Mouse (Mus musculus) limb, embryonic 11.5 days (tissue): Measurements from ENCODE around the gene Skint10. TPM values are rescaled to one million over a fixed set of nuclear protein-coding genes. Genes with fewer than 3 reads are reported as not detected.

Experiments used
- ATAC-seq: fragments of 200-750 bp; cut with Nextera tagmentation; 2 replicates; pipeline ENCODE4 v1.8.0; 2017; ENCODE audit warnings: low read depth; ENCODE audit not compliant: insufficient number of reproducible peaks, low FRiP score, low TSS enrichment
- DNase-seq: peaks from one replicate; pipeline ENCODE4 v3.0.0-alpha.2; 2015; ENCODE audit warnings: low spot score
- H3K27ac ChIP-seq: fragments of 300-500 bp; sonication (generic); replicated peaks from 2 replicates; pipeline ENCODE4 v1.5.1; 2014; ENCODE audit warnings: low read depth, mild to moderate bottlenecking, low read length
- H3K27me3 ChIP-seq: fragments of 300-500 bp; sonication (generic); 2 replicates; pipeline ENCODE4 v1.6.1; 2014; ENCODE audit warnings: mild to moderate bottlenecking, low read length, mixed read lengths; ENCODE audit not compliant: control insufficient read depth, insufficient read depth
- H3K36me3 ChIP-seq: fragments of 300-500 bp; sonication (generic); 2 replicates; pipeline ENCODE4 v1.6.1; 2014; ENCODE audit warnings: mild to moderate bottlenecking, low read length, moderate library complexity, mixed read lengths; ENCODE audit not compliant: control insufficient read depth, insufficient read depth
- H3K4me1 ChIP-seq: fragments of 300-500 bp; sonication (generic); 2 replicates; pipeline ENCODE4 v1.6.1; 2014; ENCODE audit warnings: low read length, mixed read lengths; ENCODE audit not compliant: control insufficient read depth, insufficient read depth
- H3K4me2 ChIP-seq: fragments of 300-500 bp; sonication (generic); 2 replicates; pipeline ENCODE4 v1.6.1; 2014; ENCODE audit warnings: low read depth, mild to moderate bottlenecking, moderate library complexity; ENCODE audit not compliant: severe bottlenecking
- H3K4me3 ChIP-seq: fragments of 300-500 bp; sonication (generic); 2 replicates; pipeline ENCODE4 v1.5.1; 2014; ENCODE audit warnings: low read depth, low read length
- H3K9ac ChIP-seq: fragments of 300-500 bp; sonication (generic); 2 replicates; pipeline ENCODE4 v1.6.1; 2014; ENCODE audit warnings: mild to moderate bottlenecking, low read length
- H3K9me3 ChIP-seq: fragments of 300-500 bp; sonication (generic); 2 replicates; pipeline ENCODE4 v1.6.1; 2016; ENCODE audit warnings: low read length; ENCODE audit not compliant: control insufficient read depth
- WGBS: fragments of 180-500 bp; shearing (Covaris S2); extraction: QIAGEN DNeasy Blood & Tissue Kit; methylation state at CpG from one replicate; pipeline ENCODE4 v1.1.7; 2014; 5-methylcytosine and 5-hydroxymethylcytosine counted together
- polyA plus RNA-seq: library from polyadenylated mRNA; unstranded; fragments of >200 nt; fragmentation: Nextera tagmentation; extraction: Ambion mirVana; gene quantifications from 2 replicates; pipeline ENCODE4 v1.2.1, GENCODE M21; 2014

The Skint10 gene
- polyA plus RNA-seq, result not detected in 2 replicates

DNA sequence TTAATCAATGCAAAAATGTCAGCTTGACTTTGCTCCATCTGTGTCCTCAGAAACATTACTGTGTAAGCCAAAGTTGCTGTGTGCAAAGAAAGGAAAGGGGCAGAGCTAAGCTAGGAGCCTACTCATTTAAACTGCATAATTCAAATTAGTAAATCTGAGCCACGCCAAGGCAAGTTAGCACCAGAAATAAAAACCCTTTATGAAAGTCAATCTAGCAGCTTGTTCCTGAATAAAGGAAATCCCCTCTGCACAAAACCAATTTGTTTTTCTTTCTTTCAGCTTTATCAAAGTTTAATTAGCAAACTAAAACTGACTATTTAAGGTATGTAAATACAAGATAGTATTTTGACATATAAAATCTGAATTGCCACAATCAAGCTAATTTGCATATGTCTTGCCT lies at the start of gene Skint10:
Skint10 (minus strand) TSS at position 101 of the 400 bp plus-strand sequence.
- Histone ChIP-seq H3K27ac (no peak within 1 kb of the TSS), H3K9me3 (peaks cover 3% of the 10 kb centered on the region; the same call in 1 of the 2 replicates), H3K4me3 (no peak within 1 kb of the TSS), H3K4me2 (no peak within 1 kb of the TSS), H3K4me1 (no peaks in the 10 kb centered on the region), H3K36me3 (no peaks in the 10 kb centered on the region), H3K9ac (no peak within 1 kb of the TSS), H3K27me3 (no peaks in the 10 kb centered on the region)
- ATAC-seq (no peak), DNase-seq (no peak)
- 69% methylated on average over 1 of the region's 1 CpGs for WGBS

DNA sequence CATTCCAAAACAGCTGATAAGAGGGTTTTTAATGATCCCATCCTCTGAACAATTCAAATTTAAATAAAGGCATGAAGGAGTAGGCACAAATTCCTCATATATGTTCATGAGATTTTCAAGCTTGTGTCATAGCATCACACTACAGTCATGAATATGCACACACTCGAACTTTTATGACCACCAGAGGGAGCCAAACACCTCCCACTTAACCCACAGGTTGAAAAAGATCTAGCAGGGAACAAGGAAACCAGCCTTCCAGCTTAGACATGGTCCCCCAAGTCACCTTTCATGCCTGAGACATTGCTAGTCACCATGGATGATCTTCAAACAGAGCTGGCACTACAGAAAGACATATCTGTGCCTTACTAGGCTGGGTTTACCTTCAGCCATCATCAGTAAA lies 16.0 kb upstream of the Skint10 start:
- no peak for DNase-seq
- 3% methylated on average over 1 of the region's 1 CpGs for WGBS
- peaks cover 2% of the 10 kb centered on the region; the same call in 1 of the 2 replicates for H3K9me3 ChIP-seq
- no peak overlapping the region for H3K27ac ChIP-seq
- H3K27me3 ChIP-seq, result no peaks in the 10 kb centered on the region
- H3K4me2 ChIP-seq, result no peak overlapping the region
- no peaks in the 10 kb centered on the region for H3K36me3 ChIP-seq
- no peak overlapping the region for H3K4me3 ChIP-seq
- ATAC-seq, result no peak
- no peaks in the 10 kb centered on the region for H3K4me1 ChIP-seq
- no peak overlapping the region for H3K9ac ChIP-seq

Other genes starting within 250 kb of the Skint10 start
- gene Skint2, start 217.7 kb downstream of the Skint10 start, polyA plus RNA-seq, result not detected in 2 replicates